ENCODE assay signal across 9 mouse cellular contexts in the genomic region with DNA sequence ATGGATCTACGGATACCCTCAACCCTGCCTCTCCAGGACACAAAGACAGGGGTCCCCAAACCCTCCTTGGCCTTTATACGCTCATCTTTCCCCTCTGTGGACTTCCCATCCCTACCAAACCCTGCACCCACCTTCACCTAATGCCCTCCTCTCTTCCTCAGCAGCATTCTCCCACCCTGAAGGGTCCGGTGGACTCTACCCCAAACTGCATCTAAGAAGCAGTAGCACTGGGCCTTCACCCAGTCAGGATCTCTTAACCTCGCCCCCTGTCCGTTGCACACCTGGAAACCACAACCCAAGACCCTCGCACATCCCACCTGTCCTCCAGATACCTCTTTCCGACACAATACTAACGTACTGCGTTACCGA. TPM values are rescaled to one million over a fixed set of nuclear protein-coding genes. Genes with fewer than 3 reads are reported as not detected.
DNase-seq lines count a peak whose midpoint lies in the region; ATAC-seq lines count a peak whose summit lies in the region.
"Had no signal": no experiment of that assay in that cellular context is flagged by ENCODE, and none has a peak within 500 bp of the region (broad histone marks: within the 10 kb centered on the region; RNA-seq: fewer than 3 reads in every experiment).

No protein-coding gene starts in this region.

- peak overlapping the region; percentile 48 to 83 for H3K4me3 ChIP-seq in heart, embryonic 14.5 days (ENCODE audit: control insufficient read depth in 1 of 2, insufficient read depth in 1 of 2, low read depth in 1 of 2, low read length in 2 of 2)
- peak overlapping the region; percentile 69 for H3K4me3 ChIP-seq in brown adipose tissue, adult 24 weeks (ENCODE audit: insufficient read depth, low read depth, low read length)
- H3K4me3 ChIP-seq in hindbrain, embryonic 11.5 days (ENCODE audit: low read depth, low read length), result peak overlapping the region; percentile 66
- H3K4me3 ChIP-seq in midbrain, embryonic 10.5 days, result peak overlapping the region; percentile 69

- no peak for DNase-seq in heart, adult 18-20 months
- DNase-seq in hindbrain, embryonic 11.5 days (ENCODE audit: low spot score), result no peak
- no peak for DNase-seq in midbrain, embryonic 10.5 days (ENCODE audit: low spot score)
- no peak for DNase-seq in cerebellum, postnatal 10 days
- DNase-seq in thymus, postnatal 4 days, result no peak

- no peaks in the 10 kb centered on the region for H3K27me3 ChIP-seq in heart, embryonic 14.5 days (ENCODE audit: control insufficient read depth, insufficient read depth, low read length)
- no peaks in the 10 kb centered on the region for H3K27me3 ChIP-seq in hindbrain, embryonic 11.5 days (ENCODE audit: control insufficient read depth, insufficient read depth, low read length)
- no peaks in the 10 kb centered on the region for H3K27me3 ChIP-seq in midbrain, embryonic 10.5 days (ENCODE audit: low read depth, poor library complexity, severe bottlenecking)

- H3K4me1 ChIP-seq in heart, embryonic 14.5 days (ENCODE audit: control insufficient read depth in 2 of 2, insufficient read depth in 2 of 2, low read length in 2 of 2), result peaks cover 0 to 5% of the 10 kb centered on the region in 2 experiments; a peak in 1 of 4 replicates
- H3K4me1 ChIP-seq in brown adipose tissue, adult 24 weeks (ENCODE audit: control insufficient read depth, insufficient read depth, insufficient read length, low read length), result peaks cover 3% of the 10 kb centered on the region; the same call in 1 of the 2 replicates
- H3K4me1 ChIP-seq in hindbrain, embryonic 11.5 days (replicated peaks; ENCODE audit: control insufficient read depth, insufficient read depth, low read length), result peaks cover 3% of the 10 kb centered on the region; the same call in 1 of the 2 replicates
- peaks cover 16% of the 10 kb centered on the region for H3K4me1 ChIP-seq in midbrain, embryonic 10.5 days

- H3K9me3 ChIP-seq in heart, embryonic 14.5 days (ENCODE audit: control insufficient read depth, low read length), result no peaks in the 10 kb centered on the region
- H3K9me3 ChIP-seq in hindbrain, embryonic 11.5 days (ENCODE audit: control insufficient read depth, low read length), result no peaks in the 10 kb centered on the region
- peaks cover 3% of the 10 kb centered on the region; the same call in 1 of the 2 replicates for H3K9me3 ChIP-seq in midbrain, embryonic 10.5 days (replicated peaks)

- 21% methylated on average over 10 of the region's 10 CpGs for WGBS in heart, embryonic 14.5 days
- WGBS in hindbrain, embryonic 11.5 days, result 24% methylated on average over 10 of the region's 10 CpGs
- 19% methylated on average over 10 of the region's 10 CpGs for WGBS in midbrain, embryonic 10.5 days

- H3K27ac ChIP-seq in heart, embryonic 14.5 days (replicated peaks in 1 of 2; ENCODE audit: control insufficient read depth in 1 of 2, insufficient read depth in 1 of 2, low read depth in 2 of 2, low read length in 2 of 2), result no peak overlapping the region
- H3K27ac ChIP-seq in brown adipose tissue, adult 24 weeks (replicated peaks; ENCODE audit: low read depth, low read length), result no peak overlapping the region
- H3K27ac ChIP-seq in hindbrain, embryonic 11.5 days (ENCODE audit: low read depth, low read length), result no peak overlapping the region
- peak overlapping the region; percentile 84 for H3K27ac ChIP-seq in midbrain, embryonic 10.5 days (replicated peaks)

- ATAC-seq in heart, embryonic 14.5 days (ENCODE audit: insufficient number of reproducible peaks, insufficient read depth, low FRiP score, low read depth), result no peak
- ATAC-seq in hindbrain, embryonic 11.5 days (ENCODE audit: low FRiP score), result no peak; the same call in 1 of the 2 replicates
- ATAC-seq in megakaryocyte-erythroid progenitor cell, adult 5-6 weeks (replicated peaks; ENCODE audit: low FRiP score, low TSS enrichment, poor library complexity, severe bottlenecking), result no peak

- peak overlapping the region; percentile 97 for H3K4me2 ChIP-seq in heart, embryonic 14.5 days (ENCODE audit: low read length)
- H3K4me2 ChIP-seq in hindbrain, embryonic 11.5 days (replicated peaks; ENCODE audit: low read depth, low read length), result peak overlapping the region; percentile 93

- H3K9ac ChIP-seq in heart, embryonic 14.5 days (ENCODE audit: low read length), result peak overlapping the region; percentile 78
- peak overlapping the region; percentile 71 for H3K9ac ChIP-seq in hindbrain, embryonic 11.5 days (ENCODE audit: low read depth, low read length)

- peaks cover 6% of the 10 kb centered on the region for H3K36me3 ChIP-seq in heart, embryonic 14.5 days (ENCODE audit: control insufficient read depth, insufficient read depth, low read length)
- H3K36me3 ChIP-seq in hindbrain, embryonic 11.5 days (ENCODE audit: control insufficient read depth, insufficient read depth, low read length), result 0 out of 2 replicates have a peak, but pooled peaks cover 3% of the 10 kb centered on the region
- peaks cover 7% of the 10 kb centered on the region for H3K36me3 ChIP-seq in midbrain, embryonic 10.5 days
- H3K36me3 ChIP-seq: G1E had no signal

RNA-seq across cellular contexts. Expression of a gene that starts 23.7 kb away (rescaled TPM):
- 5.6 and 6.6 TPM in 2 replicates for polyA plus RNA-seq in heart, embryonic 14.5 days (2014; fragmentation: Nextera tagmentation; extraction: Ambion mirVana)
- total RNA-seq in heart, adult 18-20 months (2021), result 1 to 10 TPM in 1 of 2 experiments, under 1 TPM in 1; 0.80 to 1.1 TPM
- polyA plus RNA-seq in brown adipose tissue, adult 24 weeks (2012; ENCODE audit: insufficient read depth, insufficient read length, missing spikeins), result not detected in 2 replicates
- 11.0 and 11.4 TPM in 2 replicates for polyA plus RNA-seq in hindbrain, embryonic 11.5 days (2014; fragmentation: Nextera tagmentation; extraction: Ambion mirVana)
- 10.4 and 13.7 TPM in 2 replicates for polyA plus RNA-seq in midbrain, embryonic 10.5 days (2016; fragmentation: Nextera tagmentation; extraction: Ambion mirVana)
- 0.94 and 3.2 TPM in 2 replicates for total RNA-seq in megakaryocyte-erythroid progenitor cell, adult 5-6 weeks (2014; fragmentation: Nextera tagmentation)
- total RNA-seq in megakaryocyte-erythroid progenitor cell, adult 5-6 weeks (2017), result 1.9 and 5.8 TPM in 2 replicates
- polyA plus RNA-seq: G1E had no signal

RNA-seq across cellular contexts. Expression of a gene that starts 38.9 kb away (rescaled TPM):
- polyA plus RNA-seq in heart, embryonic 14.5 days (2014; fragmentation: Nextera tagmentation; extraction: Ambion mirVana), result 13.6 and 14.8 TPM in 2 replicates
- 1 to 10 TPM; 4.3 to 6.1 TPM for total RNA-seq in heart, adult 18-20 months (2021)
- 2.1 and 4.2 TPM in 2 replicates for polyA plus RNA-seq in brown adipose tissue, adult 24 weeks (2012; ENCODE audit: insufficient read depth, insufficient read length, missing spikeins)
- 18.7 and 25.5 TPM in 2 replicates for polyA plus RNA-seq in hindbrain, embryonic 11.5 days (2014; fragmentation: Nextera tagmentation; extraction: Ambion mirVana)
- polyA plus RNA-seq in midbrain, embryonic 10.5 days (2016; fragmentation: Nextera tagmentation; extraction: Ambion mirVana), result 17.3 and 20.4 TPM in 2 replicates
- 12.3 and 14.0 TPM in 2 replicates for total RNA-seq in megakaryocyte-erythroid progenitor cell, adult 5-6 weeks (2014; fragmentation: Nextera tagmentation)
- 7.8 TPM in 2 replicates for total RNA-seq in megakaryocyte-erythroid progenitor cell, adult 5-6 weeks (2017)

RNA-seq across cellular contexts. Expression of a gene that starts 45.0 kb away (rescaled TPM):
- not detected in 2 replicates for polyA plus RNA-seq in heart, embryonic 14.5 days (2014; fragmentation: Nextera tagmentation; extraction: Ambion mirVana)
- not detected for total RNA-seq in heart, adult 18-20 months (2021)
- polyA plus RNA-seq in brown adipose tissue, adult 24 weeks (2012; ENCODE audit: insufficient read depth, insufficient read length, missing spikeins), result not detected in 2 replicates
- not detected in 2 replicates for polyA plus RNA-seq in hindbrain, embryonic 11.5 days (2014; fragmentation: Nextera tagmentation; extraction: Ambion mirVana)
- polyA plus RNA-seq in midbrain, embryonic 10.5 days (2016; fragmentation: Nextera tagmentation; extraction: Ambion mirVana), result not detected in 2 replicates
- not detected in 2 replicates for total RNA-seq in megakaryocyte-erythroid progenitor cell, adult 5-6 weeks (2014; fragmentation: Nextera tagmentation)
- not detected in 2 replicates for total RNA-seq in megakaryocyte-erythroid progenitor cell, adult 5-6 weeks (2017)
- polyA plus RNA-seq: G1E had no signal

RNA-seq across cellular contexts. Expression of a gene that starts 54.8 kb away (rescaled TPM):
- polyA plus RNA-seq in heart, embryonic 14.5 days (2014; fragmentation: Nextera tagmentation; extraction: Ambion mirVana), result 22.6 and 22.7 TPM in 2 replicates
- 10 to 100 TPM; 17.0 to 18.4 TPM for total RNA-seq in heart, adult 18-20 months (2021)
- polyA plus RNA-seq in brown adipose tissue, adult 24 weeks (2012; ENCODE audit: insufficient read depth, insufficient read length, missing spikeins), result 12.2 and 15.1 TPM in 2 replicates
- 29.9 and 32.6 TPM in 2 replicates for polyA plus RNA-seq in hindbrain, embryonic 11.5 days (2014; fragmentation: Nextera tagmentation; extraction: Ambion mirVana)
- 28.3 and 34.0 TPM in 2 replicates for polyA plus RNA-seq in midbrain, embryonic 10.5 days (2016; fragmentation: Nextera tagmentation; extraction: Ambion mirVana)
- 26.7 and 30.6 TPM in 2 replicates for total RNA-seq in megakaryocyte-erythroid progenitor cell, adult 5-6 weeks (2014; fragmentation: Nextera tagmentation)
- total RNA-seq in megakaryocyte-erythroid progenitor cell, adult 5-6 weeks (2017), result 38.0 and 38.1 TPM in 2 replicates
